Mouse (Mus musculus): ENCODE measurements around the gene Cenpl. TPM values are rescaled to one million over a fixed set of nuclear protein-coding genes. Genes with fewer than 3 reads are reported as not detected.

Cenpl gene
- polyA plus RNA-seq, 1 experiment = 7.9 TPM

GRCm38 (mm10) chr1:161035786-161036404 lies 34.6 kb upstream of the Cenpl start:
- H3K79me2 ChIP-seq (ENCODE audit: control insufficient read depth, insufficient read depth) = peaks cover 50% of the 10 kb centered on the region
- no peaks in the 10 kb centered on the region for H3K27me3 ChIP-seq (ENCODE audit: control insufficient read depth, insufficient read depth, insufficient read length)
- peaks cover 33% of the 10 kb centered on the region for H3K79me3 ChIP-seq (ENCODE audit: low read depth)
- peaks cover 49% of the 10 kb centered on the region for H3K36me3 ChIP-seq (ENCODE audit: control insufficient read depth, insufficient read depth)
- peak overlapping the region; percentile 92 for H3K4me3 ChIP-seq (ENCODE audit: insufficient read depth, poor library complexity, severe bottlenecking)
- H3ac ChIP-seq (ENCODE audit: control insufficient read depth, insufficient read length, low read depth) = peak overlapping the region; percentile 93
- TF ChIP-seq CTCF (IDR thresholded peaks at IDR 0.05; ENCODE audit: control insufficient read depth, insufficient read depth, insufficient read length) = no peak
- no peak for TF ChIP-seq MYOG (IDR thresholded peaks at IDR 0.05; ENCODE audit: control insufficient read depth, extremely low read depth, insufficient read length)
- no peak for TF ChIP-seq FOSL1 (IDR thresholded peaks at IDR 0.05; ENCODE audit: insufficient read depth, low read length, poor library complexity, severe bottlenecking)
- no peak for TF ChIP-seq USF1 (IDR thresholded peaks at IDR 0.05; ENCODE audit: low read depth)
- no peak for TF ChIP-seq MAX (IDR thresholded peaks at IDR 0.05)
- no peak for TF ChIP-seq CEBPB (IDR thresholded peaks at IDR 0.05; ENCODE audit: low read depth)
- no peak for TF ChIP-seq MYOD1 (IDR thresholded peaks at IDR 0.05; ENCODE audit: control insufficient read depth, insufficient read length, low read depth)

DNA sequence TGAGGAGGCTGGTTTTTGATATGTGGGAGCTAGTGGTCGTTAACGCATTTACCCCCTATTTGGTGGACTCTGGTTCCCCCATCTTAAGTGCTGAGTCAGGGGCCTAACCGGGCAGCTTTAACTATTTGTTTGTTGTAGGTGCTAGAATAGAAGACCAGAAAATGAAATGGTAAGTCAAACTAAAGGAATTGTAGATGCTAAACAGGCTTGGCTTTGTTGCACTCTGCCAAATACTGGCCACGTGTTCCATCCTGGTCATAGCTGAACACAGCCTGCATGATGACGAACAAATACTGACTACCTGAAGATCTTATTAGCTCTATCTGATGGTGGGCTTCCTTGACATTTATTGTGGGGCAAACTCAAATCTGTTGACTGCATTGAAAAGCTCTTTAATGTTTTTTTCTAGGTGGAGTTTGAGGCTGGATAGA lies 34.1 kb upstream of the Cenpl start:
- peaks cover 50% of the 10 kb centered on the region for H3K79me2 ChIP-seq (ENCODE audit: control insufficient read depth, insufficient read depth)
- TF ChIP-seq CEBPB (IDR thresholded peaks at IDR 0.05; ENCODE audit: low read depth) (no peak), MYOG (IDR thresholded peaks at IDR 0.05; ENCODE audit: control insufficient read depth, extremely low read depth, insufficient read length) (no peak), CTCF (IDR thresholded peaks at IDR 0.05; ENCODE audit: control insufficient read depth, insufficient read depth, insufficient read length) (no peak), MYOD1 (IDR thresholded peaks at IDR 0.05; ENCODE audit: control insufficient read depth, insufficient read length, low read depth) (no peak), USF1 (IDR thresholded peaks at IDR 0.05; ENCODE audit: low read depth) (no peak), MAX (IDR thresholded peaks at IDR 0.05) (no peak), FOSL1 (IDR thresholded peaks at IDR 0.05; ENCODE audit: insufficient read depth, low read length, poor library complexity, severe bottlenecking) (no peak)
- H3K27me3 ChIP-seq (ENCODE audit: control insufficient read depth, insufficient read depth, insufficient read length) = no peaks in the 10 kb centered on the region
- H3K36me3 ChIP-seq (ENCODE audit: control insufficient read depth, insufficient read depth) = peaks cover 51% of the 10 kb centered on the region
- peak overlapping the region; percentile 92 for H3K4me3 ChIP-seq (ENCODE audit: insufficient read depth, poor library complexity, severe bottlenecking)
- peaks cover 33% of the 10 kb centered on the region for H3K79me3 ChIP-seq (ENCODE audit: low read depth)
- peak overlapping the region; percentile 93 for H3ac ChIP-seq (ENCODE audit: control insufficient read depth, insufficient read length, low read depth)

- Histone ChIP-seq H3K79me3 (ENCODE audit: low read depth) (peaks cover 33% of the 10 kb centered on the region), H3K4me3 (ENCODE audit: insufficient read depth, poor library complexity, severe bottlenecking) (peak overlapping the region; percentile 92), H3K79me2 (ENCODE audit: control insufficient read depth, insufficient read depth) (peaks cover 50% of the 10 kb centered on the region), H3K36me3 (ENCODE audit: control insufficient read depth, insufficient read depth) (peaks cover 48% of the 10 kb centered on the region), H3ac (ENCODE audit: control insufficient read depth, insufficient read length, low read depth) (peak overlapping the region; percentile 93), H3K27me3 (ENCODE audit: control insufficient read depth, insufficient read depth, insufficient read length) (no peaks in the 10 kb centered on the region)
- TF ChIP-seq CEBPB (IDR thresholded peaks at IDR 0.05; ENCODE audit: low read depth) (no peak), MYOD1 (IDR thresholded peaks at IDR 0.05; ENCODE audit: control insufficient read depth, insufficient read length, low read depth) (no peak), MAX (IDR thresholded peaks at IDR 0.05) (no peak), USF1 (IDR thresholded peaks at IDR 0.05; ENCODE audit: low read depth) (no peak), CTCF (IDR thresholded peaks at IDR 0.05; ENCODE audit: control insufficient read depth, insufficient read depth, insufficient read length) (no peak), FOSL1 (IDR thresholded peaks at IDR 0.05; ENCODE audit: insufficient read depth, low read length, poor library complexity, severe bottlenecking) (no peak), MYOG (IDR thresholded peaks at IDR 0.05; ENCODE audit: control insufficient read depth, extremely low read depth, insufficient read length) (no peak)
Measured at GRCm38 (mm10) chr1:161037026-161037425, 33.5 kb upstream of the Cenpl start.

GRCm38 (mm10) chr1:161037599-161037998 lies 32.9 kb upstream of the Cenpl start:
- H3K36me3 ChIP-seq (ENCODE audit: control insufficient read depth, insufficient read depth) = peaks cover 42% of the 10 kb centered on the region
- H3ac ChIP-seq (ENCODE audit: control insufficient read depth, insufficient read length, low read depth) = peak overlapping the region; percentile 79

DNA sequence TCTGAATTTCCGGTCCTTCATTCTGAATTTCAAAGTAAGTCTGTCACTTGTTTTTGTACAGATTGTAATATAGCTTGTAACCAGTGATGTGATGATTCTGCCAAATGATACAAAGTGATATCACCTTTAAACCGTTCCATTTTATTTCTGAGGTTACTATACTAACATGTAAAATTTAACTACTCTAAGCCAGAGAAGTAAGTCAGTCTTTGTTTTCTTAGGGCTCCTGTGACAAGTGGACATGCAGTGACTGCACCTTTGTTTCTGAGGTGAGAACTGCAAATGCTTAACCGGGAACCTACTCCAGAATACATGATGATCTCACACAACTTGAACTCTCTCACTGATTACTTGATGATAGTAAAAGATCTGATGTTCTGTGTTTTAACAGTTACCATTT lies 32.5 kb upstream of the Cenpl start:
- Histone ChIP-seq H3ac (ENCODE audit: control insufficient read depth, insufficient read length, low read depth) (peak overlapping the region; percentile 27), H3K79me3 (ENCODE audit: low read depth) (peaks cover 33% of the 10 kb centered on the region), H3K4me3 (ENCODE audit: insufficient read depth, poor library complexity, severe bottlenecking) (peak overlapping the region; percentile 92), H3K36me3 (ENCODE audit: control insufficient read depth, insufficient read depth) (peaks cover 43% of the 10 kb centered on the region), H3K79me2 (ENCODE audit: control insufficient read depth, insufficient read depth) (peaks cover 49% of the 10 kb centered on the region), H3K27me3 (ENCODE audit: control insufficient read depth, insufficient read depth, insufficient read length) (no peaks in the 10 kb centered on the region)
- no peak for TF ChIP-seq USF1 (IDR thresholded peaks at IDR 0.05; ENCODE audit: low read depth)
- no peak for TF ChIP-seq MAX (IDR thresholded peaks at IDR 0.05)

More at GRCm38 (mm10) chr1:161037599-161037998, 32.9 kb upstream of the Cenpl start:
- Histone ChIP-seq H3K79me3 (ENCODE audit: low read depth) (peaks cover 33% of the 10 kb centered on the region), H3K27me3 (ENCODE audit: control insufficient read depth, insufficient read depth, insufficient read length) (no peaks in the 10 kb centered on the region), H3K4me3 (ENCODE audit: insufficient read depth, poor library complexity, severe bottlenecking) (peak overlapping the region; percentile 92), H3K79me2 (ENCODE audit: control insufficient read depth, insufficient read depth) (peaks cover 50% of the 10 kb centered on the region)
- TF ChIP-seq MYOD1 (IDR thresholded peaks at IDR 0.05; ENCODE audit: control insufficient read depth, insufficient read length, low read depth) (no peak), FOSL1 (IDR thresholded peaks at IDR 0.05; ENCODE audit: insufficient read depth, low read length, poor library complexity, severe bottlenecking) (no peak), USF1 (IDR thresholded peaks at IDR 0.05; ENCODE audit: low read depth) (no peak), CEBPB (IDR thresholded peaks at IDR 0.05; ENCODE audit: low read depth) (no peak), MAX (IDR thresholded peaks at IDR 0.05) (no peak), CTCF (IDR thresholded peaks at IDR 0.05; ENCODE audit: control insufficient read depth, insufficient read depth, insufficient read length) (no peak), MYOG (IDR thresholded peaks at IDR 0.05; ENCODE audit: control insufficient read depth, extremely low read depth, insufficient read length) (no peak)

Measured in C2C12 (cell line).